Mouse (Mus musculus) heart, postnatal 10 days (tissue): ENCODE measurements around the gene Tmem151b. TPM values are rescaled to one million over a fixed set of nuclear protein-coding genes. Genes with fewer than 3 reads are reported as not detected.

Source experiments
- DNase-seq, 2 experiments: peaks; one replicate each; pipeline ENCODE4 v3.0.0; 2021
- intact Hi-C: fragments of 180-260 bp; cut with DNase I; formaldehyde crosslinking; loops from one replicate; pipeline ENCODE4 v1.15.1; 2025
- total RNA-seq, 2 experiments: library from RNA; stranded (reverse); gene quantifications; 2 replicates each; pipeline ENCODE4 v1.2.3; 2021

The Tmem151b gene
- total RNA-seq, 2 experiments from 2014 or later, result 0.05 to 0.12 TPM

GRCm38 (mm10) chr17:45584939-45585678 lies 35.6 kb upstream of the Tmem151b start:
- DNase-seq, result peak; percentile 90 to 94
- intact Hi-C loops, result loop anchor here (1.0 kb wide), 1 partner anchor 44 kb away; no protein-coding TSS in a partner anchor

GRCm38 (mm10) chr17:45584096-45584896 lies 34.8 kb upstream of the Tmem151b start:
- intact Hi-C loops, result loop anchor here (1.0 kb wide), 1 partner anchor 45 kb away; no protein-coding TSS in a partner anchor
- DNase-seq, result peak; percentile 97

DNA sequence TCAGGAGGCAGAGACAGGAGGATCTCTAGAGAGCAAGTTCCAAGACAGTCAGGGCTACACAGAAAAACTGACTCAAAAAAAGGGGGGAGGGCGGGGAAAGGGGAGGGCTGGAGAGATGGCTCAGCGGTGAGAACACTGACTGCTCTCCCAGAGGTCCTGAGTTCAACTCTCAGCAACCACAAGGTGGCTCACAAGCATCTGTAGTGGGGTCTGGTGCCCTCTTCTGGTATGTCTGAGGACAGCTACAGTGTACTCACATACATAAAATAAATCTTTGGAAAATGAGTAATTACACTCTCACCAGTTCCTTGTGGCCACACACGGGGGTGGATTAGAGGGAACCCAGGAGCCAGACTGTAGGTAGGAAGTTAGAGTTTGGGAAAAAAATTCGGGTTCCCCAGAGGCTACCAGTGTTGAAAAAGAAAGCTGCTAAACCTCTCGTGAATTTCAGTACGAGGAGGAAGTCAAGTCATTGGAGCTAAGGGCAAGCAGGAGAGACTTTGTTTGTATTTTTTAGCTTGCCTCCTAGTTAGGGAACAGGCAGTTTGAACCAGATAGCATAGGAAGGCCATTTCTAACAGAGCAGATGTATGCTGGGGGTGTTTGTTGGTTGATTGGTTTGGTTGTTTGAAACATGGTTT lies 33.4 kb upstream of the Tmem151b start:
- DNase-seq, result no peak
- intact Hi-C loops, result no loop called here

GRCm38 (mm10) chr17:45582188-45582587 lies 32.7 kb upstream of the Tmem151b start:
- DNase-seq, result no peak
- intact Hi-C loops, result no loop called here

GRCm38 (mm10) chr17:45581567-45581983 lies 32.1 kb upstream of the Tmem151b start:
- DNase-seq, result peak; percentile 87 to 91
- intact Hi-C loops, result loop anchor here (1.0 to 2.0 kb wide), 3 partner anchors 15 to 61 kb away; no protein-coding TSS in a partner anchor

GRCm38 (mm10) chr17:45580958-45581477 lies 31.5 kb upstream of the Tmem151b start:
- DNase-seq, result peak; percentile 63 to 71
- intact Hi-C loops, result loop anchor here (1.0 to 2.0 kb wide), 3 partner anchors 16 to 62 kb away; no protein-coding TSS in a partner anchor

DNA sequence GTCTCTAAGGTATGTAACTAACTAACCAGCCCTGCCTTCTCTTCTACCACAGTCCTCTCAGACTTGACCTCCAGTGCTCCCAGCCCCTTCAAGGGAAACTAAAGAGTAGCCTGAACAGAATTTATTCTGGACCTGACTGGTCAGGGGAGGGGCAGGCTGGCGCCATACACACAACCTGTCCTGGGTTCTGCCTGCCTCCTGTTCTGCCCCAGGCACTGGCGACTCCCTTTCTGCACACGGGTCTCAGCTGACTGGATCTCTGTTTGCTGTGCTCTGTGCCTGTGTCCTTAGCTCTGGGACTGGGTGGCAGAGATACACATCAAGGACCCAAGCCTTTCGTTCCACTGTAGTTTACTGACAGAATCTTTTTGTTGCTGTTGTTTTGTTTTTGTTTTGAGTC lies 30.1 kb upstream of the Tmem151b start:
- no peak for DNase-seq
- intact Hi-C loops, result no loop called here

- no peak for DNase-seq
- intact Hi-C loops, result no loop called here
These were observed 29.4 kb upstream of the Tmem151b start for GRCm38 (mm10) chr17:45578843-45579242.

DNA sequence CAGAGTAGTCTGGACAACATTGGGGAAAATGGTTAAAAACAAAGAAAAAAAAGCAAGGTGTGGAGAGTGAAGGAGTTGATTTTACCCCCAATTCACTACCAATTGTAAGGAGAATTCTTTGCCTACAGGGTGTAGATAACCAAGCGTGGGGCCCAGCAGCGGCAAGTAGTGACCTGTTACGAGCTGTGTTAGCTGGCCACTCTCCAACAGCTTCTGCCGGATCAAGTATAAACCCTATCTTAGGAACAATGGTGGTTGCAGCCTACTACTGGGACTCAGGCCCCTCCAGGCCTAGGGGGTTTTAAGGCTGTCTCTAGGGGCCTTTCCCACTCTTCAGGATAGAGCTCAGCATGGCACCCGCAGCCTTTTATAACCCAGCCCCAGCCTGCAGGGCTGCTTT lies 28.8 kb upstream of the Tmem151b start:
- DNase-seq, result no peak
- intact Hi-C loops, result no loop called here

DNA sequence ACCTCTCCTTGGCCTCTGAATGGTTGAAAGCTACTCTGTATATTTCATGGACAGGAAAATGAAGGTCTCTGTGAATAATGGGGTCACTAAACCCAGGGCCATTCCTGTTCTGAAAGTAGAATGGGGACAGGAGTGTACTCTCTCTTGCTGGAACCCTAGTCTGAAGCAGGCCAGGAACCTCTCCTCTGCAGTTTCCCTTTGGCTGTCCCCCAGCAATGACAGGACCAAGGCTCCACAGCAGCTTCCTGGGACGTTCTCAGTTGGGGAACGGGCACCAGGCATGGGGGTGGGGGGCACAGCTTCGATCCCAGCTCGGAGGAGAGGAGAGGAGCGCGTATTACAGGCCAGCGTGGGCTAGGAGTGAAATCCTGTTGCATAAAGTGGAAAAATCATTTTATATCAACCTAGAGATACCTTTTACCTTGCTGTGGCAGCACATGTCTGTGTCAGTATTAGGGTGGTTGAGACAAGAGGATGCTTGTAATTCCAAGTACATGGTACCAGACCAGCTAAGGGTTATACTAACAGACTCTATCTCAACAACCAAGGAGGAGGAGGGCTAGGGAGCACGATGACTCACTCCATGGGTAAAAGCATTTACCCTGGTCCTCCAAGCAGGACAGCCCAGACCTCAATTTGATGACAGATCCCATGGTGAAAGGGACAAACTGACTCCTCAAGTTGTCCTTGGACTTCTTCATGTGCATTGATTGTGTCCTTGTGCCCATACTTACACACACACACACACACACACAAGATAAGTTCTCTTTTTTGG lies 25.8 kb upstream of the Tmem151b start:
- intact Hi-C loops, result no loop called here
- DNase-seq, result no peak

- DNase-seq, result peak; percentile 73 to 76
- intact Hi-C loops, result no loop called here
These were observed 24.8 kb upstream of the Tmem151b start for GRCm38 (mm10) chr17:45574129-45574761.

DNA sequence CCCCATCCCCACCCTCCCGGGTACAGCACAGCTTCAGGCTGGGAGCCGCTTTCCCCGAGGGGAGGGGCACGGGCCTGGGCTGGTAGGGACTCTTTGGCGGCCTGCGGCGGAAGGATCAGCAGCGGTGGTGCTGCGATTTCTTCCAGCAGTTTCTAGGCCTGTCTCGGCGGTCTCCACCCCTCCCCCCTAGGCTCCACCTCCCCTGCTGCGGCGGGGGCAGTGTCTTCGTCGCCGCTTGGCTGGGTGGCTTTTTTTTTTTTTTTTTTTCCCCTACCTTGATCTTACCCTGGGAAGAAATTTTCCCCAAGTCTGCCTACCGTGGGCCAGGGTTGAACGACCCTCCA lies 24.3 kb upstream of the Tmem151b start:
- peak; percentile 98 for DNase-seq
- intact Hi-C loops, result no loop called here

- DNase-seq, result peak; percentile 99
- intact Hi-C loops, result no loop called here
These were observed 23.8 kb upstream of the Tmem151b start, which contains the start of gene Hsp90ab1 for GRCm38 (mm10) chr17:45573087-45573779. Gene Hsp90ab1 (minus strand): TSS chr17:45573271.

GRCm38 (mm10) chr17:45572103-45573086 lies 22.9 kb upstream of the Tmem151b start:
- DNase-seq, result peak; percentile 85 to 87
- intact Hi-C loops, result no loop called here

DNA sequence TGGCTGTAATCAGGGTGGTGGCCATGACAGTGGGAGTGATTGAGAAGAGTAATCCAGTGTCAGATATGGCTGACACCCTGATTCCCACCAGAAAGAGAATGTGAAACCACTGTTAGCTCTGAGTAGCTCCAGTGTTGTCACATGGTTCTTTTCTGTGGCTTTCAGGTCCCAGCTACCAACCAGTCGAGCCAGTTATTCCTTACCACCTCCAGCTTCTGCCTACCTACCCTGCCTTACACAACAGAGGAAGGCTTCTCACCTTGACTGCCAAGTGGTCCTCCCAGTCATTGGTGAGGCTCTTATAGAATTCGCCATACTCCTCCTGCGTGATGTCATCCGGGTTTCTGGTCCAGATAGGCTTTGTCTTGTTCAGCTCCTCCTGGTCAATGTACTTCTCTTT lies 20.5 kb upstream of the Tmem151b start:
- intact Hi-C loops, result no loop called here
- DNase-seq, result no peak

DNA sequence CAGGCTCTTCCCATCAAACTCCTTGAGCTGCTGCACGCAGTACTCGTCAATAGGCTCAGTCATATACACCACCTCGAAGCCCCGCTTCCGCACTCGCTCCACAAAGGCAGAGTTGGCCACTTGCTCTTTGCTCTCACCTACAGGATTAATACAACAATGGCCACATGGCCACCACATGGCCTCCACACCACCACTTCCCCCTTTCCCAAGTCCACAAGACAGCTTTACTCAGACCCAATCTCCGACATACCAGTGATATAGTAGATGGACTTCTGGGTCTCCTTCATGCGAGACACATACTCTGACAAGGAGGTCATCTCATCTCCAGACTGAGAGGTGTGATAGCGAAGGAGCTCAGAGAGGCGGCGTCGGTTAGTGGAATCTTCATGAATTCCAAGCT lies 19.5 kb upstream of the Tmem151b start:
- intact Hi-C loops, result no loop called here
- DNase-seq, result no peak

- no peak for DNase-seq
- intact Hi-C loops, result no loop called here
These were observed 17.7 kb upstream of the Tmem151b start for GRCm38 (mm10) chr17:45567162-45567601.
